Mouse (Mus musculus) kidney, postnatal 10 days (tissue): ENCODE results near the gene Cnot10.

Source experiments
- DNase-seq: peaks from one replicate; pipeline ENCODE4 v3.0.0; 2021; ENCODE audit warnings: mixed read lengths

Gene Cnot10

GRCm38 (mm10) chr9:114639839-114640646, at the start of gene Cnot10:
TSS of gene Cnot10 (minus strand) at chr9:114640184.
- DNase-seq: peak; percentile 99

DNA sequence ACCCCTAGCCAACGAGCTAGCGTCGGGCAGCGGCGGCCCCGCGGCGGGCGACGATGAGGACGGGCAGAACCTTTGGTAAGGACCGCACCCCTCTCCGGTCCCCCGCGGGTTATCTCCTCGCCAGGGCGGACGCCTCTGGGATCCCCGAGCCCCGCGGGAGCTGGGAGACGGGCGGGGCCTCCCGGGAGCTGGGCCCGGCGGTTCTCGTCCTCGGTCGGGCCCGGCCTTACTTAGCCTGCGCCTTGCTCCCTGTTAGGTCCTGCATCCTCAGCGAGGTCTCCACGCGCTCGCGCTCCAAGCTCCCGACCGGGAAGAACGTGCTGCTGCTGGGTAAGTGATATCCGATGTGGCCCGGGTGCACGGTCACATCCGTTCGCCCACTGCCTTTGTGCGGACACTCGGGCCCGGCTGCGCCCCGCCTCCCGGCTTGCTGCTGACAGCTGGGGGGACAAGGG, 49.0 kb upstream of the Cnot10 start:
- peak; percentile 71 for DNase-seq

DNA sequence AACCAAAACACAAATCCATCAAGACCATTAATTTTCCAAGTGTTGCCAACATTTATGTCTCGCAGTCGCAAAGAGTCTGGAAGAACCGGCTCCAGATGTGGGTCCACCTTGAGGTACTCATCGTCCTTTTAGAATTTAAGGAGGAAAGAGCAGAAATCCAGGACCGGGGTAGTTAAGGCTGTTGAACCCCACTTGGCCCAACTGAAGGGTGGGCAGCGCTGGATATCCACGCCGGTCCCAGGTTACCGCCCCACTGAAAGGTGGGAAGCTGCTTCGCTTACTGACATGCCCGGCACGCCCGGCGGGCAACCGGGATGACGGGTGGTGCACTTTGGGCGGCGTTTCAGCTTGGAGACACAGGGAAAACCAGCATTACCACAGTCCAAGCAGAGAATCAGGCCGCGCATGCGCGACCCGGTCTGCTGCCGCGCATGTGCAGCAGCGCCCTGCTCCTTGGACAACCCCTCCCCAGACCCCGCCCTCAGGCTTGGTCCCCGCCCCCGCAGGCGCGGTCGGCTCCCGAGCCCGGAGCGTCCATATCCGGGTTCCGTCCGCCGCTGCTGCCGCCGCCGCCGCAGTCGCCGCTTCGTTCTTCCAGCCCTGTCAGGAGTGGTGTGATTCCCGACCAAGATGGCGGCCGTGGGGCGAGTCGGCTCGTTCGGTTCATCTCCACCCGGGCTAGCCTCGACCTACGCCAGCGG, 48.4 kb upstream of the Cnot10 start, which contains the start of gene Dync1li1:
Gene Dync1li1 (plus strand): TSS at position 539 of the 701 bp plus-strand sequence.
- DNase-seq: peak; percentile 99

DNA sequence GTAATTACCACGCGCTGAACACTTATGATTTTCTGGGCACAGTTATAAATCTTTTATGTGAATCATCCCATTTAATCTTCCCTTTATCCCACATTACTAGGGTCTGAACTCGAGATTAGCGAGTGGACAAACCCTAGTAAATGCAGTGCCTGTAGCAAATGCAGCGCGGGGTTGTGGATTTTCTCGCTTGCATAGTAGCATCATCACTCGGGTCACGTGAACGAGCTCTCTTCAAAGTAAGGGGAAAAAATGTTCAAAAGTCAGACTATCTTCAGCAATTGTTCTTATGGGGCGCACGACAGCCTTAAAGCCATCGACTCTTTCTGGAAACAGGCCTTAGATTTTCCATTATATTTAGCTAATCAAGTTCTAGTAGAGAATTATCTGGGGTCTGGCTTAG, 47.7 kb upstream of the Cnot10 start:
- no peak for DNase-seq

GRCm38 (mm10) chr9:114686245-114686644, 46.3 kb upstream of the Cnot10 start:
- DNase-seq: no peak

DNA sequence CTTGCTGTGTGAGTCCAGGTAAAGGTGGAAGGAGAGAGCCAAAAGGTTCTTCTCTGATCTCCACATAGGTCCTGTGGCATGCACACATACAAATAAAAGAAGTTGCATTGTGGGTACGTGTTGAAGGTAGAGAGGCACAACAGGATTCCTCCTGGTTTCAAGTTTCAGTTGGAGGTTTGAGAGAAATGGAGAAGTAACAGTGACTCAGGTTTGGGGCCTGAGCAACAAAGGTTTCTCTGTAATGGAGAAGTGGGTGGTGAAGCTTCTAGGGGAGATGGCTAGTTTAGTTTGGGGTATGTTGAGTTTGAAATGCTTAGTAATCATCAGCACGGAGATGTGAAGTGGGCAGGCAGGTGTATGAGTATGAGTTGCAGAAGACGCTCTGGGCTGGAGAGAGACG, 42.2 kb upstream of the Cnot10 start:
- DNase-seq: no peak

GRCm38 (mm10) chr9:114680531-114680930, 40.5 kb upstream of the Cnot10 start:
- no peak for DNase-seq

DNA sequence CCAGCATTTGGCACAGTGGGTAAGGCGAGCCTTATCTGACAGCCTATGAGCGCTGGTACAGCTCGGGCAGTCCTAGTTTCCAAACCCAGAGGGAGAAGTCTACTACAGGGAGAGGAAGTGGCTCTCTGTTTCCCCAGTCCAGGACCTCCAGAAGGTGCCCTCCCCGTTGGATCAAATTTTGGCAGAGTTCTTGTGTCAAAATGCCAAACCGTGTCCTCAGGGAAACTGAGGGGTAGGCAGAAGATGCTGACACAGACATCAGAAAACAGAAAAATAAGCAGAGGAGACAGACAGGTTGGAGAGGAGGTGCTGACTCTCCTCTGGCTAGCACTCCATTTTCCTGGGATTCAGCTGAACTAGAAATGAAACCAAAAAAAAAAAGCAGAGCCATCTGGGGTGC, 40.0 kb upstream of the Cnot10 start:
- DNase-seq: no peak

- no peak for DNase-seq
Observed at GRCm38 (mm10) chr9:114678576-114678975, 38.6 kb upstream of the Cnot10 start.

GRCm38 (mm10) chr9:114673626-114674025, 33.6 kb upstream of the Cnot10 start:
- no peak for DNase-seq

GRCm38 (mm10) chr9:114672703-114673561, 32.9 kb upstream of the Cnot10 start:
- no peak for DNase-seq

GRCm38 (mm10) chr9:114671946-114672345, 32.0 kb upstream of the Cnot10 start:
- no peak for DNase-seq

GRCm38 (mm10) chr9:114669011-114669410, 29.0 kb upstream of the Cnot10 start:
- peak; percentile 30 for DNase-seq

DNA sequence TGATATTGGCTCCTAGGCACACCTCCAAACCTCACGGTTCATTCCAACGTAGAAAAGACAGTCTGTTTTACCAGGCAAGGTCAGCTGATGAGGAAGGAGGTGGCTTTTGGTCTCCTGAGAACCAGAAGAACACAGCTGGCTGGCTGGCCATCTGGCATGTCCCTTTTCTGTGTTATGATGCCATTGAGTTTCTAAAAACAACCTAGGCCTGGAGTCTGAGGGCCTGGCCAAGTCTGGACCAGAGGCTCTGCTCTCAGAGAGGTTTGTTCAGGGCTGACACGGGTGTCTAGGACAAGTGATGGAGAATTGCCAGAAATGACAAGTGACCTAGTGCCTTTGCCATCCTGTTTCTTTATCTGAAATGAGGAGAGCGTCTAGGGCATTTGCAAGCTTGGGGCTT, 28.1 kb upstream of the Cnot10 start:
- DNase-seq: no peak

DNA sequence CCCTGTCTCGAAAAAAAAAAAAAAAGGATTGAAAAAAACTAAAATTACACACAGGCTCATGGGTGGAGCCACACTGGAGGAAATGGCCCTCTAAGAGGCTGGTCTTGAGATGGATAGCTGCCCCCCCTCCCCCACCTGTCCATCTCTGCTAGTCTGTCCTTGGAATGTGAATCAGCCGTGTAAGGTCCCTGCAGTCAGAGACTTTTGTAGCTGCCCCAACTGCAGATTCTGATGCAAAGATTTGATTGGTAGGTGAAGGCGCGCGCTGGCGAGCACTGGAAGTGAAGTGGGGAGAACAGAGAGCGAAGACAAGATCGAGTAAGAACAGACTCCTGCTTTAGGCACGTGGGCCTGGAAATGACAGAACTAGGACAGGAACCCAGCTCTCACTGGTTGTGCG, 26.9 kb upstream of the Cnot10 start:
- no peak for DNase-seq

DNA sequence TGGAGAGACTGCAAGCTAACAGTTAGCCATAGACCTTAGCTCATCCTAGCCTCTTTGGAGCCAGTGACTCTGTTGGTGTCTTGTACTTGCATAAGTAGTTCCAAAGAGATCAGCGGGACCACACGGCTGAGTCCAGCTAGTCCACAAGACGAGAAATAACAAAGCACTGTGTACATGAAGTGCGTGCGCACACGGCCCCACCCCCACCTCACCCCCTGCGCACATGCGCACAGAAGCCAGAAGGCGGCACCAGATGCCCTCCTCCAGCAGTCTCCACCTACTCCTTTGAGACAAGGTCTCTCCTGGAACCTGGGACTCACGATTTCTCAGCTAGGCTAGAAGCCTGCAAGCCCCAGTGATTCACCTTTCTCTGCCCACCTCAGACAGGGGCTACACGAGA, 23.8 kb upstream of the Cnot10 start:
- DNase-seq: no peak

GRCm38 (mm10) chr9:114661991-114662390, 22.0 kb upstream of the Cnot10 start:
- no peak for DNase-seq

GRCm38 (mm10) chr9:114660983-114661382, 21.0 kb upstream of the Cnot10 start:
- DNase-seq: no peak

GRCm38 (mm10) chr9:114660506-114660905, 20.5 kb upstream of the Cnot10 start:
- no peak for DNase-seq

DNA sequence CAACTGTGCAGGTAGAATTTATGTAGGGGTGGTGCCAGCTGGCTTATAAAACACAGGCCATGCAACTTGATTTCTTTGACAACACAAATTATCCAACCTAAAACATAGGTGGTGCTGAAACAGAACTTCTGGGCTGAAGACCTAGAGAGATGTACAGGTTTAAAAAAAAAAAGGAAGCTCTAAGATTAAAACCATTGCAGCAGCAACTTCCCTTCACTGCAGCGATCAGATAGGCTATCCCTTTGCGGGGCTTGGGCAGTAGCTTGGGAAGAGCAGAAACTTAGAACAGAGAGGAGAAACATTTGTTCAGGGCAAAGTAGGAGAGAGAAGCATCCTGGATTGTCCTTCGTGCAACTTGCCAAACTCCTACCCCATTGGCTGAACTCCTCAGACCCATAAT, 16.7 kb upstream of the Cnot10 start:
- no peak for DNase-seq

DNA sequence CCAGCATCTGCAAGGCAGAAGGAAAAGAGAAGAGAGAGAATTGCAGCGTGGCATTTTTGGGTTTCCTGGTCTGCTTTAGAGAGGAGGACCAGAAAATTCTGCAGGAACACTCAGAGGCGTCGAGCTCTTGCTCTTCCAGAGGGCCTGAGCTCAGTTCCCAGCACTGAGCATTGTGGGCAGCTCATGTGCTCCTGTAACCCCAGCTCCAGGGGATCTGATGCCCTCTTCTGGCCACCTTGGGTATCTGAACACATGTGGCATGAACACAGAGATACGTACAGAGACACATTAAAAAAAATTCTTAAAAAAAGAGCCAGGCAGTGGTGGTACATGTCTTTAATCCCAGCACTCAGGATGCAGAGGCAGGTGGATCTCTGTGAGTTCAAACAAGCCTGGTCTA, 15.4 kb upstream of the Cnot10 start:
- no peak for DNase-seq

DNA sequence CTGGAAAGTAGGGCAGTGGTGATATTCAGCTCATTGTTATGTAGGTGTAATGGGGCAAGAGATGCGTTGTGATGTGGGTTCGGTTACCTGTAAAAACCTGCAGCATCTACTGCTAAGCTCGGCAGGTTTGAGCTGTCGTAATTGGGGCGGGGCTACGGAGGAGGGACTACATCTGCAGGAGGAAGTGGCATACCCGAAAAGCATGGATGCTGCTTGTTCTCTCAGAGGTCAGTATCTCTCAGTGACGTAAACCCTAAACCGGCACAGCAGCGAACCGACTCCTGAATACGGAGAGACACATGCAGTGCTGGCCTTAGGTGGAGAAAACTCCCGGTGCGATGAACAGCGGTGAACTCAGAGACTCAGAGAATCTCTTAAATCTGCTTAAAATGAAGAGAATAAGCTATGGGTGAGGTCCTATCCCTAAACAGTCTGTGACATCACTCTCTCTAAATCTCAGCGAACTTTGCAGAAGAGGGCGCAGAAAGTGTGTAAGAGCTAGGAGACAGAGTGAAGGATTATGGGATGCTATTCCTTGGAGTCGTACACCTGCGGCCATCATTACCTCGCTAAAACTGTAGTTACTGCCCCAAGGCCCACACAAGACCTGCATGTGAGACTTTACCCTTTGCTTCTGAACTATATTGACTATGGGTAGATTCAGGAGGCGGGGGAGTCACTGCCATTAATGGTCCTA, 11.1 kb upstream of the Cnot10 start:
- DNase-seq: no peak

DNA sequence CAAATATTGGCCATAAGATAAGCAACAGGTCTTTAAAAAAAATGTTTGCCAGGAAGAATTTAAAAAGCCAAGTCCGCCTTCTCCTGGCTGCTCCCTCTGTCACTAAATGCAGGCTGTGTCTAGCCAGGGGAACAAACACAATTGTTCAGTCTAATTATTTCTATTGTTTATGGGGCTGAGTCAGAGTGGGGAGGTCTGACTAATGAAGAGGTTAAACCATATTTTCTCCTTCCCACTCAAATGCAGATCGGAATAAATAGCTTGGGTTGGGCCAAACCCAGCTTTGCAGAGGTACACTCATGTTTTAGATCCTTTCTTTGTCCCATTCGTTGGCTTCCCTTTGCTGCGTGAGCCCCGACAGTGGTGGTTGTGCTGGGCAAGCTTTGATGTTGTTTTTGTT, 9.4 kb upstream of the Cnot10 start:
- DNase-seq: no peak
